Mouse (Mus musculus): ENCODE results near the gene Vps33b.
"Not testable (repeated sequence)": the region's sequence is repeated elsewhere in the genome, so short reads cannot be mapped to it uniquely, and the experiment has no call there.

Vps33b gene

DNA sequence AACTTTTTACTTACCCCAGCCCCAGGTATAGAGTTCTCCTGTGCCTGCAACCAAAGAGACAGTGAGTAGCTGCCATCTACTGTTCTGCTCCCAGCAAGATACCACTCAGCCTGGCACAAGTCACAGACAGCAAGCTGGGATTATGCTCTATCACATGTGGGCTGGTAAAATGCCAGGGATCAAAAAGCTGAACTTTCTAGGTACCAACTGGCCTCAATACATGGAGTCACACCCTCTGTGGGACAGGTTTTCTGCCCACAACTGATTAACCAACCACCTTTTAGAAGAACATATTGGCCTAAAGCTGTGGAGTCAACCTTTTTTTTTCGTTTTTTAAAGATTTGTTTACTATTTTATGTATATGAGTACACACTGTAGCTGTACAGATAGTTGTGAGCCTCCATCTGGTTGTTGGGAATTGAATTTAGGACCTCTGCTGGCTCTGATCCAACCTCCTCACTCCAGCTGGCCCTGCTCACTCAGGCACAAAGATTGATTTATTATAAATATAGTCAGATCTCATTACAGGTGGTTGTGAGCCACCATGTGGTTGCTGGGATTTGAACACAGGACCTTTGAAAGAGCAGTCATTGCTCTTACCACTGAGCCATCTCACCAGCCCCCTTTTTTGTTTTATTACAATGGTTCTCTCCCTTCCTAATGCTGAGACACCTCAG is 48.1 kb downstream of the Vps33b start:
- in situ Hi-C loops (cut with MboI; ENCODE audit: low sequenced_read_pairs) = no loop called here

- in situ Hi-C loops (cut with MboI; ENCODE audit: low sequenced_read_pairs) = no loop called here
These were observed 49.2 kb downstream of the Vps33b start for GRCm38 (mm10) chr7:80318670-80319069.

DNA sequence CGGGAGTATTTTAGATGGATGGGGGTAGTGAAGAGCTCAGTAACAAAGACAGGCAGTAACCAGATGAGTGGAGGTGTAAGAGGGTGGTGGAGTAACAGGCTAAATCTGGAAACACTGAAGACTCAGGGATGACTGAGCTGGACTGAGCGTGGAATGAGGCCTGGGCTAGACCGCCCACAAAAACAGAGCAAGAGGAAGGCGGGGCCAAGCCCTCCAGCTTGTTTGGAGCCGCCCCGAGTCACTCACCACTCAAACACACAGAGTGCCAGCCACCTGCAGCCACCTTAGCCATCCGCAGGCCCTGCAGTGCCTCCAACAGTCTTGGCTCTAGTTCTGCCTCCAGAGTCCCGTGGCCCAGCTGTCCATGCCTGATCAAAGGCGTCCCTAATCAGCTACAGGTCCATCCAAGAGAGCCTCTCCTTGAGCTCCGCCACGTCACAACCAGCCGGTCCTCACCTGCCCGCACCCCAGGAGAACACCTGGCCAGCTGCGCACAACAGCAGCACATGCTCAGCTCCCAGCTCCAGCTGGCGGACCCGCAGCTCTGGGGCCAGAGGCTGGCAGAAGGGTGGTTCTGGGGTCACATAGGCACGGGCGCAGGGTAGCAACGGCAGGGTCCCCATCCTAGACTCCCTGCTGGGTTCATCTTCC is 50.5 kb downstream of the Vps33b start:
- in situ Hi-C loops (cut with MboI; ENCODE audit: low sequenced_read_pairs) = no loop called here

- in situ Hi-C loops (cut with MboI; ENCODE audit: low sequenced_read_pairs) = no loop called here
These were observed 53.9 kb downstream of the Vps33b start for GRCm38 (mm10) chr7:80323336-80323735.

DNA sequence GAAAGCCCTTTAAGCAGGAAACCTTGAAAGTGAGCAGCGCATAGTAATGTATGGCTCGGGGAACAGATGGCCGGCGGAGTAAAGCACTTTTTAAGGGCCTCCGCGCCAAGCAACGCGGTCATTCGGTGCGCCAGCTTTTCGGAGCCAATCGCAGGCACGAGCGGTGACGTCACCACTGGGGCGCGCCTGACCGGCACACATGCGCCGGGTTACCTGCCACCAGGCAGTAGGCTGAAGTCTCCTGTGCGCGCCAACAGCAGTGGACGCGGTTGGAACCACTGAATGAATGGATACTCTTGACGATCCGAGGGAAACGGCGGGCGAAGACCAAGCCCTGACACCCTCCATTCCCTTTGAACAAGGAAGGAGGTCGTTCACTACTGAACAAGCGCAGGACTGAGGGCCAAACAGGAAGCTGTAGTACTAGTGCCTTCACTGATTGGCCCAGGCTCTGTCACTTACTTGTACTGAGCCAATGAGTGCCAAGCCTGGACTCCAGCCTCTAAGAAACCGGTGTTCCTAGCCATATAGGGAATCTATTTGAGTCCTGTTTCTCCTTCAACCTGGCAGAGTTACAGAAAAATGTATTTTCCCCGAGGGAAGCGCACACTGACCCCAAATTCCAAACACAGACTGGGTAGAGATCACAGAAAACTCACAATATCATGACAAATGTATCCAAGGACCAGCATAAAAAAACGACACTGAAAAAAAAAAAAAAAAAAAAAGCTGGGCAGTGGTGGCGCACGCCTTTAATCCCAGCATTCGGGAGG is 54.8 kb downstream of the Vps33b start, which contains the start of gene Rccd1:
Gene Rccd1, minus strand, starts transcription at position 412 of the 773 bp plus-strand sequence.
- in situ Hi-C loops (cut with MboI; ENCODE audit: low sequenced_read_pairs) = no loop called here

DNA sequence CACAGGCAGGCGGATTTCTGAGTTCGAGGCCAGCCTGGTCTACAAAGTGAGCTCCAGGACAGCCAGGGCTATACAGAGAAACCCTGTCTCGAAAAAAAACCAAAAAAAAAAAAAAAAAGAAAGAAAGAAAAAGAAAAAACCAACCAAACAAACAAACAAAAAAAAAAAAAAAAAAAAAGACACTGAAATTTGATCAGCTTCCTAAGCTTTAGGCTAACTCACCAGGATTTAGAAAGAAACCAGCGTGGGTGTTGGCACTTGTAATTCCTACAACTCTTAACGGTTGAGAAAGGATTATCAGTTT is 55.3 kb downstream of the Vps33b start:
- in situ Hi-C loops (cut with MboI; ENCODE audit: low sequenced_read_pairs) = not testable (repeated sequence)

DNA sequence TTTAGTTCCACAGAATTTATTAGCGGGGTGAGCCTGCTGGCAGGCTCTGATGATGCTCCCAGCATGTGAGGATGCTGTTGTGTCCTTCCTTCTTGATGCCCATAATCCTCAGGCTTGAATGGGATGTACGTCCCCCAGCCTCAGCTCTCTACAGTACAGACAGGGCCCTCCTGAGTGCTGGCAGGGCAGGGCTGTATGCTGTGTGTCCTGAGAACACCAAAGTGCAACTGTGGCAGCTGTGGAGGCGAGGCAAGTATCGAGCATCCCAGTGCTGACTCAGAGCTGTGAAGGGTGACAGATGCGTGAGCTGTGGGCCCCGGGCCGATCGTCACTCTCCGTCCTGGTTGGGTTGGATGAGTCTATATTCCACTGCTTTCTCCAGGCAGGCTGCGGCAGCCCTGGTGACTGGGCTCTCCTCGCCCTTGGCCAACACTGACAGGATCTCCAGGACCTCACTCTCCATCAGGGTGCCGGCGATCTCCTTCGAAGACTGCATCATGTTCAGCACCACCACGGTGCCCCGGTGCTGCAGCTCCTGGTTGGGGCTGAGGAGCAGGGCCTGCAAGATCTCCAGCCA is 55.9 kb downstream of the Vps33b start:
- in situ Hi-C loops (cut with MboI; ENCODE audit: low sequenced_read_pairs) = no loop called here

- in situ Hi-C loops (cut with MboI; ENCODE audit: low sequenced_read_pairs) = no loop called here
These were observed 56.6 kb downstream of the Vps33b start for GRCm38 (mm10) chr7:80326076-80326475.

DNA sequence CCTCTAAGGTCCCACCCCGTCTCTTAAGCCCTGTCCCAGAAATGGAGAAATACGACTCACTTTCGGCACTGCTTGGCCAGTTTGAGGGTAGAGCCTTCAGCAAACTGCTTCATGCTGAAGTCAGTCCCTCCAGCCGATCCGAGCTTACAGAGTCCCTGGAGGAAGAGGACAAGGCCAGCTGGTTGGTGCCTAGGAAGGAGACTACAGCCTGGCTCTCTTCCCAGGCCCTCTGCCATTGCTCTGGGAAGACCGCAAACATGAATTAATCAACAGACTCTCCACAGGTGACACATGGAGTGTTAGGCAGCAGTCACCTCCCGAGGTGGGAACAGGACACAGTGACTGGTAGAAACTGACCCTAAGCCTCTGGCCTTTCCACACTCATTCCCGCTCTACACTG is 60.8 kb downstream of the Vps33b start:
- in situ Hi-C loops (cut with MboI; ENCODE audit: low sequenced_read_pairs) = no loop called here

- in situ Hi-C loops (cut with MboI; ENCODE audit: low sequenced_read_pairs) = no loop called here
These were observed 62.0 kb downstream of the Vps33b start for GRCm38 (mm10) chr7:80331433-80331832.

- in situ Hi-C loops (cut with MboI; ENCODE audit: low sequenced_read_pairs) = no loop called here
These were observed 65.4 kb downstream of the Vps33b start for GRCm38 (mm10) chr7:80334848-80335247.

- in situ Hi-C loops (cut with MboI; ENCODE audit: low sequenced_read_pairs) = no loop called here
These were observed 67.5 kb downstream of the Vps33b start for GRCm38 (mm10) chr7:80336932-80337331.

DNA sequence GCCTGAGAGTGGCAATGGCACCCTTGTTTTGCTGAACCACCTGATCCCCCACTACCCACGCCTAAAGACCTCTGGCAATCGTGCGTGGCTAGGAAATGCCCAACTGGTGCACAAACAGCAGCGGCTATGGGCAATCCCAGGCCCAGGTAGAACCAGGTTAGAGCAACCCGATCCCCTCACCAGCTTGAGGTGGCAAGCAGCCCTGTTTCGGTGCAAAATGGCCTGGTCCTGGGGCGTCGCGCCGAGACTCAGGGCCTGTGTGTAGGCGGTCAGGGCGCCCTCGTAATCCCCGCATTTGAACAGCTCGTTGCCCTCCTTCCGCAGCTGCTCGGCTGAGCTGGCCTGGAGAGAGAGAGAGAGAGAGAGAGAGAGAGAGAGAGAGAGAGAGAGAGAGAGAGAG is 69.9 kb downstream of the Vps33b start:
- in situ Hi-C loops (cut with MboI; ENCODE audit: low sequenced_read_pairs) = no loop called here

- in situ Hi-C loops (cut with MboI; ENCODE audit: low sequenced_read_pairs) = no loop called here
These were observed 70.6 kb downstream of the Vps33b start for GRCm38 (mm10) chr7:80339793-80340628.

DNA sequence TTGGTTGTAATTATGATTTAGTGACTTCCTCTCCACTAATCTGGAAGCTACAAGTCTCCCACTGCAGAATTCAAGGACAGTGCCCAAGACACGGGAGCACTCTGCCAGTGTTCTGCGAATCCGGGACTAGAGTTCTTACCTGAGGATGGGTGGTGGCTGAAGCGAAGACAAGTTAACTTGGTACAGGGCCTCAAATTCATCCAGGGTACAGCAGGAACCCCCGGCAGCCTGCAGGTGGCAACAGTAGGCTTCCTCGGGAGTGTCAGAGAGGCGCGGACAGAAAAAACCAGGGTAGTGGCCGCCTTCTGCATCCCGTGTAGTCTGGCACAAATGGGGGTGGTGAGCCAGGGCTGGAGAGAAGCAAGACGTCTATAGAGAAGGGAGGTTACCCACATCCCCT is 71.3 kb downstream of the Vps33b start, which contains the start of gene Unc45a:
Gene Unc45a, minus strand, starts transcription at position 213 of the 400 bp plus-strand sequence.
- in situ Hi-C loops (cut with MboI; ENCODE audit: low sequenced_read_pairs) = no loop called here

Measured in CH12F3 (cell line).